Mouse (Mus musculus) liver, postnatal 0 days (tissue): ENCODE measurements around the gene 2010300C02Rik.

Source experiments
- CTCF ChIP-seq: sonication (generic); IDR thresholded peaks from 2 replicates; pipeline ENCODE4 v1.5.1; 2016; ENCODE audit warnings: antibody characterized with exemption, low read depth
- EP300 ChIP-seq: IDR thresholded peaks from 2 replicates; pipeline ENCODE4 v1.6.1; 2016; ENCODE audit warnings: antibody characterized with exemption, low read depth, mild to moderate bottlenecking

- TF ChIP-seq CTCF (no peak), EP300 (no peak)
Measured at GRCm38 (mm10) chr1:37641361-37641760, 78.5 kb downstream of the 2010300C02Rik start.
